Mouse (Mus musculus): ENCODE data around the gene Atp1a4.

DNA sequence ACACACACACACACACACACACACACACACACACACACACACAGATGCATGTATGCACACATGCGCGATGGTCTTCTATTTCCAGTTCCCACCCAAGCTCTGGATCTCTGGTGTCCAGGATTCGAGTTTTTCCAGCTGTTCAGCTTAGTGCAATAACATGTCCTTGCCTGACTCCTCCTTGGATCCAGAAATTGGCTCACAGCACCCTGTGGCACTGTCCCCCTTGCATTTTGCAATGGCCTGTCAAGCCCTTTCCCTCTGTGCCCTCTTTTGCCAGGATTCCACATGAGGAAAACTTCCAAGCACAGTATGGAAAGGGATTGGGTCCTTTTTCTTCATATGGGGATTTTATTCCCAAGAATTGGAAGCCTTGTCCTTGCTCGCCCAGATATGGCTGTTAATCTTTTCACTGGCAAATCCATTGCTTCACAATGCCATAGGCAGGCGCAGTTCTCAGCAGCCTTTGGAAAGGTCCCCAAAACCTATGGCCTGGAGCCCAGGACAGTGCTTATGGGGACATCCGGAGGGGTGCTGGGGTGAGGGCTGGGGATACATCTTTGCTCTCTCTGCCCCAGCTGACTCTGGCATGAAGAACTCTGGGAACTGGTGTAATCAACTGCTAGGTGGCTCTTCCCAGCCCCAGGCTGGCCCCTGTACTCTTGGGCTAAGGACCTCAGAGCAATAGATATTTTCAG lies 38.7 kb upstream of the Atp1a4 start:
- TF ChIP-seq CTCF (IDR thresholded peaks at IDR 0.05; ENCODE audit: borderline replicate concordance, insufficient read depth, low read length), result no peak
- TF ChIP-seq POLR2A (IDR thresholded peaks at IDR 0.05; ENCODE audit: low read depth, low read length), result no peak
